Mouse (Mus musculus): ENCODE measurements at regions not wholly inside any gene's neighbourhood (a gene's known extent, or its start where the extent isn't known, plus 50 kb on each side); places are given as distances from the start of the nearest gene placed in this dataset.

DNA sequence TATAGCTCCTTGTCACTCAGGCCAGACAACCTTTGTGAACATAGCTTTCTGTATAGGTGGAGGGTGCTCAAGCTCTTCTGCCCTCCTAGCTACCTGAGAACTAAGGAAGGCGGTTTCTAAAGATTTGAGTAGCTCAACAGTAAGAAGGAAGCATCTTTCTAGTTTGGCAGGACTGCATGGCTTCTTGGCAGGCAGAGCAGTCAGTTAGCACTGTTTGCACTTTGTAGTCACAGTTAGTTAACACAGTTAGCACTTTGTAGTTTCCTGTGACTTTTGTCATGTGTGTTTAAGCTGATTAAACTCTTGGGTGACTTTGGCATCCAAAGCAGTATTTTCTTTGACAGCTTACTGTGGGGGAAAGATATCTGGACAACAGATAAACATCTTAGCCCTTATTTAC, 219.7 kb downstream of the Zbbx start:
- DNase-seq (ENCODE audit: low read depth, low spot score) = no peak
- Histone ChIP-seq H3K4me3 (ENCODE audit: control insufficient read depth in 1 of 2, insufficient read depth in 1 of 2, low read depth in 2 of 2, low read length in 2 of 2) (no peak overlapping the region), H3K4me1 (ENCODE audit: control insufficient read depth in 1 of 2, insufficient read depth in 2 of 2, low read length in 2 of 2) (no peaks in the 10 kb centered on the region), H3K27ac (ENCODE audit: control insufficient read depth, low read depth, low read length) (no peak overlapping the region), H3K27me3 (ENCODE audit: control insufficient read depth in 1 of 2, insufficient read depth in 2 of 2, low read length in 2 of 2) (no peaks in the 10 kb centered on the region), H3K79me2 (ENCODE audit: control insufficient read depth, insufficient read depth, low read length, poor library complexity) (no peaks in the 10 kb centered on the region), H3K9me3 (replicated peaks; ENCODE audit: insufficient read depth, low read length) (no peaks in the 10 kb centered on the region), H3K9ac (ENCODE audit: control insufficient read depth, low read depth, low read length, poor library complexity, severe bottlenecking) (no peak overlapping the region), H3K36me3 (ENCODE audit: control insufficient read depth in 1 of 2, insufficient read depth in 2 of 2, low read length in 2 of 2) (no peaks in the 10 kb centered on the region)
- TF ChIP-seq MYC (IDR thresholded peaks at IDR 0.05; ENCODE audit: low read depth, low read length) = no peak
- TF ChIP-seq CHD1 (IDR thresholded peaks at IDR 0.05; ENCODE audit: low read depth, low read length) = no peak
- no peak for TF ChIP-seq NELFE (IDR thresholded peaks at IDR 0.05; ENCODE audit: low read depth, low read length)
- TF ChIP-seq GABPA (IDR thresholded peaks at IDR 0.05; ENCODE audit: low read depth, low read length) = no peak
- TF ChIP-seq ZKSCAN1 (IDR thresholded peaks at IDR 0.05; ENCODE audit: low read depth, low read length) = no peak
- TF ChIP-seq KAT2A (conservative IDR thresholded peaks at IDR 0.05; ENCODE audit: low read depth, low read length) = no peak
- TF ChIP-seq SIN3A (IDR thresholded peaks at IDR 0.05; ENCODE audit: low read length) = no peak
- TF ChIP-seq ZC3H11A (IDR thresholded peaks at IDR 0.05; ENCODE audit: low read depth, low read length) = no peak
- TF ChIP-seq NRF1 (IDR thresholded peaks at IDR 0.05; ENCODE audit: insufficient read depth, low read depth, low read length, poor library complexity, severe bottlenecking) = no peak
- no peak for TF ChIP-seq POLR2AphosphoS5 (IDR thresholded peaks at IDR 0.05; ENCODE audit: borderline replicate concordance, low read depth, low read length)
- TF ChIP-seq UBTF (IDR thresholded peaks at IDR 0.05; ENCODE audit: borderline replicate concordance, insufficient read depth, low read depth, low read length) = no peak
- TF ChIP-seq SMC3 (IDR thresholded peaks at IDR 0.05; ENCODE audit: low read depth, low read length) = no peak

DNA sequence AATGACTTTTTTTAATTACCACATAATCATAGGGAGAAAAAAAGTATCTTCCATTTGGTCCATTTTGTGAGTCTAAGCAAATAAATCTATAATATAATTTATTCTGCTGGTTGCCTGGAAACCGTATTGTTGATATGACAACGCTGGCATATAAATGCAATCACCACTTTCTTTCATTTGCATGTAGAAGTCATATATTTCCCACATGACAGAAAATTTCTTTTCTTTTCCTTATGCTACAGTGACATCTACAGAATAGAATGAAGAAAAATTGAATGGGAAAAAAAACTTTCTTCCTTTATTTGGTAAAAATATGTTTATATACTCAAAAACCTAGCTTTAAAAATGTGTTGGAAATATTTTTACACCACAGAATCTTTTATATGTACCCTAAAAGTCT, 243.6 kb downstream of the Zbbx start:
- TF ChIP-seq GABPA (IDR thresholded peaks at IDR 0.05; ENCODE audit: low read depth, low read length) (no peak), BHLHE40 (IDR thresholded peaks at IDR 0.05; ENCODE audit: borderline replicate concordance, low read depth, low read length) (no peak), TBP (IDR thresholded peaks at IDR 0.05; ENCODE audit: low read depth, low read length) (no peak), TAL1 (IDR thresholded peaks at IDR 0.05; ENCODE audit: low read length) (no peak), SMC3 (IDR thresholded peaks at IDR 0.05; ENCODE audit: low read depth, low read length) (no peak), USF2 (IDR thresholded peaks at IDR 0.05; ENCODE audit: borderline replicate concordance in 1 of 2, insufficient read depth in 1 of 2, low read depth in 1 of 2, low read length in 2 of 2) (no peak), MAZ (IDR thresholded peaks at IDR 0.05; ENCODE audit: low read depth, low read length) (no peak), RCOR1 (IDR thresholded peaks at IDR 0.05; ENCODE audit: low read depth, low read length) (no peak), MYB (IDR thresholded peaks at IDR 0.05; ENCODE audit: low read depth, low read length) (no peak), CHD1 (IDR thresholded peaks at IDR 0.05; ENCODE audit: low read depth, low read length) (no peak), NELFE (IDR thresholded peaks at IDR 0.05; ENCODE audit: low read depth, low read length) (no peak), POLR2A (IDR thresholded peaks at IDR 0.05; ENCODE audit: control insufficient read depth in 1 of 2, insufficient read depth in 1 of 2, low read depth in 1 of 2, low read length in 2 of 2, poor library complexity in 1 of 2) (no peak)
- DNase-seq (ENCODE audit: low read depth, low spot score) = no peak
- H3K9ac ChIP-seq (ENCODE audit: control insufficient read depth, low read depth, low read length, poor library complexity, severe bottlenecking) = no peak overlapping the region
- H3K27me3 ChIP-seq (ENCODE audit: control insufficient read depth in 1 of 2, insufficient read depth in 2 of 2, low read length in 2 of 2) = no peaks in the 10 kb centered on the region
- no peak overlapping the region for H3K4me3 ChIP-seq (ENCODE audit: control insufficient read depth in 1 of 2, insufficient read depth in 1 of 2, low read depth in 2 of 2, low read length in 2 of 2)
- H3K27ac ChIP-seq (ENCODE audit: control insufficient read depth, low read depth, low read length) = no peak overlapping the region
- H3K9me3 ChIP-seq (replicated peaks; ENCODE audit: insufficient read depth, low read length) = no peaks in the 10 kb centered on the region
- H3K4me1 ChIP-seq (ENCODE audit: control insufficient read depth in 1 of 2, insufficient read depth in 2 of 2, low read length in 2 of 2) = no peaks in the 10 kb centered on the region
- H3K79me2 ChIP-seq (ENCODE audit: control insufficient read depth, insufficient read depth, low read length, poor library complexity) = no peaks in the 10 kb centered on the region
- no peaks in the 10 kb centered on the region for H3K36me3 ChIP-seq (ENCODE audit: control insufficient read depth in 1 of 2, insufficient read depth in 2 of 2, low read length in 2 of 2)
